Mouse (Mus musculus): Measurements from ENCODE around the gene Fam219a.

Fam219a gene

GRCm38 (mm10) chr4:41470684-41471383, 98.5 kb downstream of the Fam219a start:
- Histone ChIP-seq H3K36me3 (ENCODE audit: insufficient read depth, low read length) (peaks cover 8% of the 10 kb centered on the region; the same call in 1 of the 2 replicates), H3K4me3 (replicated peaks; ENCODE audit: low read length) (no peak overlapping the region), H3K9me3 (ENCODE audit: low read length) (no peaks in the 10 kb centered on the region), H3K4me1 (replicated peaks; ENCODE audit: low read depth, low read length) (peaks cover 45% of the 10 kb centered on the region), H3K27me3 (ENCODE audit: insufficient read depth, low read length) (no peaks in the 10 kb centered on the region)
- no peak for TF ChIP-seq POU5F1 (IDR thresholded peaks at IDR 0.05; ENCODE audit: borderline replicate concordance, low read length)
- no peak for TF ChIP-seq CTCF (conservative IDR thresholded peaks at IDR 0.05; ENCODE audit: low read length)
- TF ChIP-seq NANOG (IDR thresholded peaks at IDR 0.05; ENCODE audit: borderline replicate concordance, low read length): no peak

- TF ChIP-seq CTCF (conservative IDR thresholded peaks at IDR 0.05; ENCODE audit: low read length) (no peak), POU5F1 (IDR thresholded peaks at IDR 0.05; ENCODE audit: borderline replicate concordance, low read length) (no peak), NANOG (IDR thresholded peaks at IDR 0.05; ENCODE audit: borderline replicate concordance, low read length) (no peak)
- H3K4me3 ChIP-seq (replicated peaks; ENCODE audit: low read length): no peak overlapping the region
- no peaks in the 10 kb centered on the region for H3K9me3 ChIP-seq (ENCODE audit: low read length)
- no peaks in the 10 kb centered on the region for H3K27me3 ChIP-seq (ENCODE audit: insufficient read depth, low read length)
- H3K4me1 ChIP-seq (replicated peaks; ENCODE audit: low read depth, low read length): peaks cover 49% of the 10 kb centered on the region
- peaks cover 8% of the 10 kb centered on the region; the same call in 1 of the 2 replicates for H3K36me3 ChIP-seq (ENCODE audit: insufficient read depth, low read length)
These were observed 99.2 kb downstream of the Fam219a start for GRCm38 (mm10) chr4:41470051-41470683.

GRCm38 (mm10) chr4:41469199-41469598, 100.1 kb downstream of the Fam219a start:
- H3K27me3 ChIP-seq (ENCODE audit: insufficient read depth, low read length): no peaks in the 10 kb centered on the region
- H3K36me3 ChIP-seq (ENCODE audit: insufficient read depth, low read length): peaks cover 8% of the 10 kb centered on the region; the same call in 1 of the 2 replicates
- no peak overlapping the region for H3K4me3 ChIP-seq (replicated peaks; ENCODE audit: low read length)
- no peak for TF ChIP-seq POU5F1 (IDR thresholded peaks at IDR 0.05; ENCODE audit: borderline replicate concordance, low read length)
- TF ChIP-seq NANOG (IDR thresholded peaks at IDR 0.05; ENCODE audit: borderline replicate concordance, low read length): no peak
- no peak for TF ChIP-seq CTCF (conservative IDR thresholded peaks at IDR 0.05; ENCODE audit: low read length)
- peaks cover 44% of the 10 kb centered on the region for H3K4me1 ChIP-seq (replicated peaks; ENCODE audit: low read depth, low read length)
- H3K9me3 ChIP-seq (ENCODE audit: low read length): no peaks in the 10 kb centered on the region

- TF ChIP-seq NANOG (IDR thresholded peaks at IDR 0.05; ENCODE audit: borderline replicate concordance, low read length) (no peak), CTCF (conservative IDR thresholded peaks at IDR 0.05; ENCODE audit: low read length) (peak; percentile 50)
- H3K27me3 ChIP-seq (ENCODE audit: insufficient read depth, low read length): no peaks in the 10 kb centered on the region
These were observed 100.8 kb downstream of the Fam219a start for GRCm38 (mm10) chr4:41468396-41469080.

More at GRCm38 (mm10) chr4:41468396-41469080, 100.8 kb downstream of the Fam219a start:
- Histone ChIP-seq H3K9me3 (ENCODE audit: low read length) (peaks cover 2% of the 10 kb centered on the region; the same call in 1 of the 2 replicates), H3K4me1 (replicated peaks; ENCODE audit: low read depth, low read length) (peaks cover 44% of the 10 kb centered on the region), H3K36me3 (ENCODE audit: insufficient read depth, low read length) (peaks cover 8% of the 10 kb centered on the region; the same call in 1 of the 2 replicates), H3K4me3 (replicated peaks; ENCODE audit: low read length) (peak overlapping the region; percentile 64)

All from E14TG2a.4 (cell line).